Mouse (Mus musculus) testis, adult 2 months (tissue): ENCODE data around the gene Pard3b. TPM values are rescaled to one million over a fixed set of nuclear protein-coding genes. Genes with fewer than 3 reads are reported as not detected.

Experiments
- H3K27ac ChIP-seq: fragments of 200-500 bp; 2 replicates; pipeline ENCODE4 v1.5.1; 2012; ENCODE audit warnings: low read depth, low read length; ENCODE audit not compliant: control insufficient read depth, insufficient read depth
- H3K27me3 ChIP-seq: fragments of 200-500 bp; 2 replicates; pipeline ENCODE4 v1.6.1; 2012; ENCODE audit warnings: mild to moderate bottlenecking, low read length, moderate library complexity; ENCODE audit not compliant: control insufficient read depth, insufficient read depth
- H3K36me3 ChIP-seq: fragments of 200-500 bp; 2 replicates; pipeline ENCODE4 v1.6.1; 2012; ENCODE audit warnings: mild to moderate bottlenecking, low read length; ENCODE audit not compliant: control insufficient read depth, insufficient read depth
- H3K4me1 ChIP-seq: fragments of 200-500 bp; 2 replicates; pipeline ENCODE4 v1.6.1; 2012; ENCODE audit warnings: low read length; ENCODE audit not compliant: control insufficient read depth, insufficient read depth
- H3K4me3 ChIP-seq: fragments of 200-500 bp; 2 replicates; pipeline ENCODE4 v1.5.1; 2012; ENCODE audit warnings: low read depth, mild to moderate bottlenecking, low read length, moderate library complexity, mixed read lengths; ENCODE audit not compliant: control insufficient read depth
- CTCF ChIP-seq: fragments of 200-500 bp; IDR thresholded peaks from 2 replicates; pipeline ENCODE4 v1.5.1; 2012; ENCODE audit warnings: low read depth, mild to moderate bottlenecking, inconsistent platforms, low read length, moderate library complexity; ENCODE audit not compliant: control insufficient read depth, insufficient read depth, insufficient replicate concordance
- POLR2A ChIP-seq: fragments of 200-500 bp; IDR thresholded peaks from 2 replicates; pipeline ENCODE4 v1.6.1; 2012; ENCODE audit warnings: low read depth, mild to moderate bottlenecking, inconsistent platforms, low read length, moderate library complexity; ENCODE audit not compliant: control insufficient read depth
- polyA plus RNA-seq: library from polyadenylated mRNA; depleted of rRNA; stranded (reverse); fragments of >200 nt; gene quantifications from 2 replicates; pipeline ENCODE4 v1.2.3, GENCODE M21; 2012

Pard3b gene
- polyA plus RNA-seq, 1 experiment = 1.3 TPM

- no peaks in the 10 kb centered on the region for H3K4me1 ChIP-seq
- no peaks in the 10 kb centered on the region for H3K27me3 ChIP-seq
- H3K36me3 ChIP-seq = no peaks in the 10 kb centered on the region
- no peak for TF ChIP-seq CTCF
- TF ChIP-seq POLR2A = no peak
- no peak overlapping the region for H3K4me3 ChIP-seq
- no peak overlapping the region for H3K27ac ChIP-seq
Measured at GRCm38 (mm10) chr1:62483059-62483458, 844.4 kb downstream of the Pard3b start.

- H3K4me3 ChIP-seq = no peak overlapping the region
- H3K27me3 ChIP-seq = no peaks in the 10 kb centered on the region
- H3K36me3 ChIP-seq = no peaks in the 10 kb centered on the region
- no peak overlapping the region for H3K27ac ChIP-seq
- TF ChIP-seq CTCF (no peak), POLR2A (no peak)
- H3K4me1 ChIP-seq = no peaks in the 10 kb centered on the region
Measured at GRCm38 (mm10) chr1:62488871-62489270, 850.2 kb downstream of the Pard3b start.

GRCm38 (mm10) chr1:62499146-62499545 is 860.5 kb downstream of the Pard3b start:
- H3K4me1 ChIP-seq = no peaks in the 10 kb centered on the region
- H3K36me3 ChIP-seq = no peaks in the 10 kb centered on the region
- TF ChIP-seq POLR2A (no peak), CTCF (no peak)

GRCm38 (mm10) chr1:62510501-62510900 is 871.9 kb downstream of the Pard3b start:
- no peak overlapping the region for H3K4me3 ChIP-seq
- H3K36me3 ChIP-seq = no peaks in the 10 kb centered on the region
- no peaks in the 10 kb centered on the region for H3K4me1 ChIP-seq
- no peak for TF ChIP-seq CTCF
- TF ChIP-seq POLR2A = no peak
- no peaks in the 10 kb centered on the region for H3K27me3 ChIP-seq
- H3K27ac ChIP-seq = no peak overlapping the region

More at GRCm38 (mm10) chr1:62499146-62499545, 860.5 kb downstream of the Pard3b start:
- Histone ChIP-seq H3K27ac (no peak overlapping the region), H3K4me3 (no peak overlapping the region), H3K27me3 (no peaks in the 10 kb centered on the region)

- TF ChIP-seq CTCF (no peak), POLR2A (no peak)
Measured at GRCm38 (mm10) chr1:62511681-62512080, 873.1 kb downstream of the Pard3b start.

GRCm38 (mm10) chr1:62518621-62519213 is 880.1 kb downstream of the Pard3b start:
- TF ChIP-seq POLR2A (no peak), CTCF (no peak)
- no peaks in the 10 kb centered on the region for H3K36me3 ChIP-seq

More at GRCm38 (mm10) chr1:62511681-62512080, 873.1 kb downstream of the Pard3b start:
- Histone ChIP-seq H3K36me3 (no peaks in the 10 kb centered on the region), H3K27me3 (no peaks in the 10 kb centered on the region), H3K4me3 (no peak overlapping the region), H3K27ac (no peak overlapping the region), H3K4me1 (no peaks in the 10 kb centered on the region)

GRCm38 (mm10) chr1:62521368-62521767 is 882.7 kb downstream of the Pard3b start:
- Histone ChIP-seq H3K27ac (no peak overlapping the region), H3K4me1 (no peaks in the 10 kb centered on the region), H3K4me3 (no peak overlapping the region), H3K36me3 (no peaks in the 10 kb centered on the region), H3K27me3 (no peaks in the 10 kb centered on the region)
- TF ChIP-seq CTCF (no peak), POLR2A (no peak)

More at GRCm38 (mm10) chr1:62518621-62519213, 880.1 kb downstream of the Pard3b start:
- H3K4me3 ChIP-seq = no peak overlapping the region
- H3K4me1 ChIP-seq = no peaks in the 10 kb centered on the region
- H3K27me3 ChIP-seq = no peaks in the 10 kb centered on the region
- no peak overlapping the region for H3K27ac ChIP-seq

GRCm38 (mm10) chr1:62522761-62523160 is 884.1 kb downstream of the Pard3b start:
- no peaks in the 10 kb centered on the region for H3K4me1 ChIP-seq

More at GRCm38 (mm10) chr1:62522761-62523160, 884.1 kb downstream of the Pard3b start:
- Histone ChIP-seq H3K4me3 (no peak overlapping the region), H3K27ac (no peak overlapping the region), H3K36me3 (no peaks in the 10 kb centered on the region), H3K27me3 (no peaks in the 10 kb centered on the region)
- no peak for TF ChIP-seq POLR2A
- no peak for TF ChIP-seq CTCF
